Mouse (Mus musculus): ENCODE results near the gene Zfp827.

Gene Zfp827

DNA sequence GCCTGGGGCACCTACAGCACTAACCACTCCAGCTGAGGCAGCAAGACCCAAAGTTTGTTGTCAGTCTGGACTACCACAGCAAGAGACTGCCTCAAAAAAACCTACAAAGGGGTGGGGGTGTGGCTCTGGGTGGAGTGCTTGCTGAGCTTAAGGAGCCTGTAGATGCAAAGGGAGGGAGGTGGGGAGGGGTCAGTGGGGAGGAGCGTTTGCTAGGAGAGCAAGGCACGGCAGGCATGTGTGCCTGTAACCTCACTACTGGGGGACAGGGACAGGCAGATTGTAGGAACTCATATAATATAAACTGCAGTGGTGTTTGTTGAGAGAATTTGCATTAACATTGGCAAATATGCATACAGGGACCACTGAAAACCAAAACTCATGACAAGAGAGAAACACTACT is 130.1 kb downstream of the Zfp827 start:
- no peak for DNase-seq (ENCODE audit: low spot score in 2 of 2)

DNA sequence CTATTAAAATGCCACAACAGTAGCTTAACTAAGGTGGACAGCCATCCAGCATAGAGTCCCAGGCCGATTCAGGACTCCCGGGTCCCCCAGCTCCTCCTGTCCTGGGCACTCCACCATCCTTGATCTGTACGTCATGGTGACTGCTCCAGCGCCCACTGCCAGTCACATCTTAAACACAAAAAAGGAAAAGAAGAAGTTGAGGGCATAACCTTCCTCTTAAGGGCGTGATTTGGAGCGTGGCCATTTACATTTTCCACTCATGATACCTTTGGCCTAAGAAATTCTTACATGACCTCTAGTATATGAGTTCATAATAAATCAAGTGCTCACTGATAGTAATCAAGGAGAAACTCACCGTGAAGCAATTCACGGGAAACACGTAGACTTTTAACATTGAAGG is 131.2 kb downstream of the Zfp827 start:
- no peak for DNase-seq (ENCODE audit: low spot score in 2 of 2)

DNA sequence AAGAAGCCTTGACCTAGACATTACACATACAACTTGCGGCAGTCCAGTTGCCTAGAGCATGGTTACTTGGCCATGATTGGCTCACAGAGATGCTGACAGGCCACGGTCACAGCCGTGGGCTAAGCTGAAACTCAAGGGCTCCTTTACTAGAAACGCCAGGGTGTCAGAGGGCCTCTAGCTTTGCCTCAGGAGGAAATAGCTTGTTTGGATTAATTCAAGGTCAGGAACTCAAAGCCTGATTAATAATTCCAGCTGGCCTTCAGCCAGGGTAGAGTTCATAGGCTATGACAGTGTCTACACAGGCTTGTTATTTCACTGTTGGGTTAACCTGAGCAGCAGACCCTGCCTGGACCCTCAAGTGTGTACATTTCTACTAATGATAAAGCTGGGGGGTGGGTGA is 132.1 kb downstream of the Zfp827 start:
- DNase-seq (ENCODE audit: low spot score in 2 of 2), result no peak

DNA sequence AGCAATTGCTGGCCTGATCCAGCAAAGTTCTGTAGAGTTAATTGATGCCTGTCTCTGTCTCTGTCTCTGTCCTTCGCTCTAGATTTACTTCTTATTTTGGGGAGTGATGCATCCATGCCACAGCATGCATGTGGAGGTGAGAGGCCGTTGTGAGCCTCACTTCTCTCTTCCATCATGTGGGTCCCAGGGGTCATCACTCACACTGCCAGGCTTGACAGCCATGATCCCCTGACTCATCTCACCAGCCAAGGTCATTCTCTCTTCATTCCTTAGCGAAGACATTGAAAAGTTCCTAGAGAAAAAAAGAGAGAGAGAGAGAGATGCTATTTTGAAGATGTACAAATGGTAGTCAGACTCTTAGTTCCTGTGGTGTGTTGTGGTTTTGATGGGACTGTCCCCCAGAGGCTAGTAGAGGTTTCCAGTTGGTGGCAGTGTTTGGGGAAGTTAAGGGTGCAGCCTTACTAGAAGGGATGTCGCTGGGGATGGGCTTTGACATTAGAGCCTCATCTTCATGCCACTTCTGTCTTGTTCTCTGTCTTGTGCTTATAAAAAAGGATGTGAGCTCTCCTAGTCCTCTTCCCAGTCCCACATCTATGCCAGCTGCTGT is 133.0 kb downstream of the Zfp827 start:
- DNase-seq (ENCODE audit: low spot score in 2 of 2), result no peak

DNA sequence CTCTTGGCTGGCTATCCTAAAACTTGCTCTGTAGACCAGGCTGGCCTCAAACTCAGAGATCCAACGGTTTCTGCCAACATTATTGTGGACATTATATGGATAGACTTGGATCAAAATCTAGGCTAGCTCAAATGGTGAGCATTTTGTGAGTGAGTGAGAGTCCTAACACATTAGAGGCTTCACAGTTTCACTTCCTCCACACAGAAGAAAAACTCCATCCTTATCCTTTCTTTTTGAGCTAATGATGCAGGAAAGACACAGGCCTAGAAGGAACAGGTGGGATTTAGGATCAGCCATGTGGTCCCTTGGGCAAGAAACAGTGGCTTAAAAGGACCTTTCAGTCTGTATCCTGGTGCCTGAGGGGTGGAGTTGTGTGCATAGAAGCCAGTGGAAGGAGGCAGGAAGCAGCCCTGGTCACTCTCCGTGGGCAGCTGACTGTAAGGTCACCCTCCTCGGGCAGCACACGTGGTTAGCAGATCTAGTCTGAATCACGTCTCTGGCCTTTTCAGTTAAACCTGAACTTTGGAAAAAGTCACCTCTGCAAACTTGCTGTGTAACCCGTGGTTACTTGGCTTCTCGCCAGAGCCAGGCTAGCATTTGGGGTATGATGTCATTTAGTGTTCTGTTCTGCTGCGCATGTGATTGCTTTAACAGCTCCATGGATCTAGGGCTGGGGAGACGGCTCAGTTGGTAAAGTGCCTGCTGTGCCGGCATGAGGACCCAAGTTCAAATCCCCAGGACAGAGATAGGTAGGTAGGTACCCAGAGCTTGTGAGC is 134.5 kb downstream of the Zfp827 start:
- DNase-seq (ENCODE audit: low spot score in 2 of 2), result no peak

DNA sequence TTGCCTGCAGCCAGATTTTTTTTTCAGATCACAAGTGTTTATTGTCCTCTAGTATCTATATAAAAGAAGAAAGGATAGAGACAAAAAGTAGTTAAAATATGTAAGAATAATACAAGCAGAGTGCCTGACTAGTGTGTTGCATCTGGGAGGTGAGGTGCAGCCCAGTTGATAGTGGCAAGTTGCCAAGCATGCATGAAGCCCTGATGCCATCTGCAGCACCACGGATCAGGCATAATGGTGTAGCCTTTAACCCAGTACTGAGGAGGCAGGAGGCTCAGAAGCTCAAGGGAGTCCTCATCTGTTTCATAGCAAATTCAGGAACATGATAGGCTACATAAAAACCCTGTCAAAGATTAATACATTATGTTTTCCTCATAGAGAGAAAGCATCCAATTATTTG is 136.1 kb downstream of the Zfp827 start:
- DNase-seq (ENCODE audit: low spot score in 2 of 2), result no peak

DNA sequence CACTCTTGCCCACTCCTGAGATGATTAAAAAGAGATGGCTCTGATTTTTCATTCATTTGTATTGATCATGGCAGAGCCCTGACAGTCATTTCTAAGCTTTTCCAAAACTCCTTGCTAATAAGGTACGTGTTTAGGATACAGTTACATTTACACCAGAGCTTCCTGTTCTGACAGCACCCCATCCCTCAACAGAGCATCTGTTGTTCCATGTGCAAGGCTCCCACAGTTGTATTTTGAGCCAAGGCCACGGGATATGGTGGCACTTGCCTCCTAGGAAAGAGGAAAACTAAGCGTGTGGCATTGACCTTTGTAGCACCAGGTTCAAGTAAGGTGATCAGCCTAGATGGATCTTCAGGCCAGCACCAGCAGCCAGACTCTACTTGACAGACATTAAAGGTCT is 137.0 kb downstream of the Zfp827 start:
- no peak for DNase-seq (ENCODE audit: low spot score in 2 of 2)

DNA sequence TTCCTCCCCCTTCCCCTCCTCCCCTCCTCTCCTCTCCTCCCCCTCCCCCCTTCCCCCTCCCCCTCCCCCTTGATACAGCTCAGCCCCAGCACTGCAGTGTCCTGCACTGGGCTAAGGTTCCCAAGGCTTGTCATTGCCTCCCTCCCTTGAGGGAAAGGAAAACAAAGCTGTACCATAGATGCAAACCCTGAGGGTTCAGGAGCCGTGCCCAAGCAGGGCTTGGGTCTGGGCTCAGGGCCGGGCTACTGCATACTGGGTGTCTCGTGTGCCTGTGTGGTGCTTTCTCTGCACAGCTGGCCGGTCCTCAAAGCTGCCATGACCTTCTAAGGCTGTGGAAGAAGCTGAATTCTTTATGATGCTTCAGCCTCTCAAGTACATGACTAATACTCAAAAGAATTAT is 145.4 kb downstream of the Zfp827 start:
- DNase-seq (ENCODE audit: low spot score in 2 of 2), result no peak

DNA sequence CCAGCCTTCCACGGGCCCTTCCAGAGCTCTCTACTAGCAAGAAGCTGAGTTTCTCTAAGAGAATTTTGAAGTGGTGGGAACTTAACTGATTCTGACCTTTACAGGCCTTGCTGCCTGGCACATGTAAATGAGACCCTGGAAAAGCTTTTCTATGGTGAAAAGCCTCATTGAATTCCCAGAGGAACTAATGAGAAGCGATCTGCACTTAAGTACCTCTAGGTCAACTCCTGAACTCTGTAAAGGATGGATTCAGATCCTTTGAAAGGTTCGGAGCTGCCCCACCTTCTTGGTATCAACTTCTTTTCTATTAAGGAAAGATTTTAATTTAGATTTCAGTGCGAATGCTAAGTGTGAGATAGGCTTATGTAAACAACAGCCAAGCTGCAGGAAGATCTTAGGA is 147.8 kb downstream of the Zfp827 start:
- DNase-seq (ENCODE audit: low spot score in 2 of 2), result no peak

DNA sequence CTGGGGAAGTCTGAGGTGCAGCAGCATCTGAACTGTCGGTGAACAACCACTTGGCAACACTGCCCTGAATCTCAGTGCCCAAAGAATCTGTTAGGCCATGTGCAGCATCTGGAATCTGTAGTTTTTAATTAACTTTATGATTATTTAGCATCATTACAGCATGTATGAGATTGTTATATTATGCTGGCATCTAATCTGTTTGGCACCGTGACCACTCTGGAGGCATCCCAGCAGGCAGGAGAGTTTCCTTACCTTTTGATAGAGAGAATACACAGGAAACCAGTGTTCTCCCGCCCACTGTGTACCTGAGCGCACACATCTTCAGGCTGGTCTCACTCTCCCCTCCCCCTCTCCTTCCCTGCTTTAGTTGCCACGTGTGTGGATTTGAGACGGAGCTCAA is 151.4 kb downstream of the Zfp827 start:
- DNase-seq (ENCODE audit: low spot score in 2 of 2), result no peak

DNA sequence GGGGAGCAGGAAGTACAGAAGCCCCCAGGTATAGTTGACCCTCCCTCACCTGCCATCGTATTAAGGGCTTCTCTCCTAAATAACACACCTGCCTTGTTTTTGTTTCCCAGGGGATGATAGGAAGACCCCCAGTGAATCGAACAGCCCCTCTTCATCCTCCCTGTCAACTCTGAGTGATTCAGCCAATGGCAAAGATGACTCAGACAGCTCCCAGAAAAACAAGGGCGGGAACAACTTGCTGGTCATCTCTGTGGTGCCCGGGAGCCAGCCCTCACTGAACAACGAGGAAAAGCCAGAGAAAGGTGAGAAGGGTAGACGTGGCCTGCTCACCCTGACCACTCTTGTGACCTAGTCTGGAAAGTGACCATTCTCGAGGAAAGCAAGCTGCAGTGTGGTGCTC is 157.3 kb downstream of the Zfp827 start:
- DNase-seq (ENCODE audit: low spot score in 2 of 2), result no peak

DNA sequence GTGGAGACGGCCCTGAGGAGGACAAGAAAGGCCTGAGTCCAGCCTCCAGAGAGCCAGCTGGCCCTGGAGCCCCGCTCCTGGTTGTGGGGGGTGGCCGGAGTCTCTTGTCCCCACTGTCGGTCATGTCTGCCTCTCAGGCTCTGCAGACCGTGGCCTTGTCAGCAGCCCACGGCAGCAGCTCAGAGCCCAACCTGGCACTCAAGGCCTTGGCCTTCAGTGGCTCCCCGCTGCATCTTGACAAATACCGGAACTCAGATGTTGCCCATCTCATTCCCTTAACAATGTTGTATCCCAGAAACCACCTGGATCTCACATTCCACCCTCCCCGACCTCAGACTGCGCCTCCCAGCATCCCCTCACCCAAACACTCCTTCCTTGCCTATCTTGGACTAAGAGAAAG is 161.8 kb downstream of the Zfp827 start:
- DNase-seq (ENCODE audit: low spot score in 2 of 2), result no peak

DNA sequence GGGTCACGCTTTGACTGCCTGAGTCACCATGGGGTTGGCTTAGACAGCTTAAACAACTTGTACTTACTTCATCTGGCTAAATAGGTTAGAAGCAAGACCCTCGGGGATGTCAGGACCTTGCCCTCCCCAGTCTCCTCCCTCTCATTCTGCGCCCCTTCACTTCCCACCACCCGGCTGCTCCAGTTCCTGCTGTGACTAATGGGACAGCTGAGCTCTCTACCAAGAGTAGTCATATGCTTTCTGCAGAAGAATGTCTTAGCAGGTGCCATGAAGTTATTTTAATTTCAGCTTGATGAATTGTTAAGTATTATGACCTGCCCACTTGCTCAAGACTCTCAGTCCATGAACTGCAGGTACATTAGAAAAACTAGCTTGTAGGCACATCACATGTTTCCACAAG is 168.2 kb downstream of the Zfp827 start:
- no peak for DNase-seq (ENCODE audit: low spot score in 2 of 2)

DNA sequence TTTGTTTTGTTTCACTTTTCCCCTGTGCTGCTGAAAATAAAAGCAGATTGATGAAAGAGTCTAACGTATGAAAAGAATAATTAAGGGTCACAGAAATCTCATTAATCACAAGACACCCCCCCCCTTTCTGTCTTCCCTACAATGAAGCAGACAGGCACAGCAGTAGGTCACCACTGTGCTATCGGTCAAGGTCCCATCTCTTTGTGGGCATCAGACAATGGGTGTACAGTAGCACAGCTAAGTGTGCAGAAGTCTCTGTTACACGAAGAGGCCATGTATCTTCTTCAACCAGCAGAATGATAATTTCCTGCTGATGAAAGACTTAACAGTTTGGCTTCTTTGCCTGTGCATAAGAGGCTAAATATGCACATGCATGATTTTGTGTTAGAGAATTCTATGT is 170.4 kb downstream of the Zfp827 start:
- DNase-seq (ENCODE audit: low spot score in 2 of 2), result no peak

DNA sequence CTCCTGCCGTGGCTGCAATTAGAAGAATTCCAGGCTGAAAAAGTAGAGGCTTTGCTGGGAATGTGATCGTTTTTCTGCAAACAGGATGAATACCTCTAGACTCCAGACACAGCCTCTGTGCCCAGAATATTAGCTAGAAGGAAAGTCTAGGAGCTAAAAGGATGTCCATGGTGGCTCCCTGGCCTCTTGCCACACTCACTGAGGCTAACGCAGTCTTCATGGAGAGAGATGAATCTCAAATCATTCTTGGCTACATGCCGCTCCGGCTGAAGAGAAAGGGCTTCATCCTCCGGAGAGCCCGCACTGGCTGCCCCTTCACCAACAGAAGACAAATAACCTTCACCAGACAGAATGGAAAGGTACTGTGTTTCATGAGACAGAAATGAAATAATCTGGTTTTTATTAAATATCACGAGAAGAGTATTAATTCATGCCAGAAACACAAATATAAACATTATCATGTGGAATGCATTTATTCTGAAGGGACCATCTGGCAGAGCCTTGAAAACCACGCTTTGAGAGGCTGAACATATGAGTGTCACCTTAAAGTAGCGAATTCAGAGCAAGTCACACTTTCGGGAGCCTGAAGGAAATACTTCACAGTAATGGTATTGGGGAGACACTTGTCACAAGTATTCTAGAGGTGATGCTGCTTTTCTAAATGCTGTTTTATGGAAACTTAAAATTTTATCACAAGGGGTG is 173.4 kb downstream of the Zfp827 start:
- DNase-seq (ENCODE audit: low spot score in 2 of 2), result no peak

DNA sequence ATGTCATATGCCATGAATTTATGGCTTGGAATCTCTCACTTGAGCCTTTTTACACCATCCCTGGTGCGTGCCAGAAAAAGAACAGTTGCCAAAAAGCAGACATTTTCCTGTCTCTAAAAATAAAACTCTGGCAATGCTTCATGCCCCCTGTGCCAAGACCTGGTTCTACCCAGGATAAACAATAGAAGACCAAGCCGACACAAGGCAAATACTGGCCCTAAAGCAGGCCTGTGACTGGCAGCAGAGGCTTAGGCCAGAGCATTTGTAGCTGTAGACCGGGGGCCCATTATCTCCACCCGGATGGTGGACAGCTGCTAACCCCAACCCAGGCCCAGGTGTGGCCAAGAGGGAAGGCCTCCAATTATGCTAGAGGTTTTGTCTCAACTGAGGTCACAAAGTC is 178.7 kb downstream of the Zfp827 start:
- DNase-seq (ENCODE audit: low spot score in 2 of 2), result no peak

DNA sequence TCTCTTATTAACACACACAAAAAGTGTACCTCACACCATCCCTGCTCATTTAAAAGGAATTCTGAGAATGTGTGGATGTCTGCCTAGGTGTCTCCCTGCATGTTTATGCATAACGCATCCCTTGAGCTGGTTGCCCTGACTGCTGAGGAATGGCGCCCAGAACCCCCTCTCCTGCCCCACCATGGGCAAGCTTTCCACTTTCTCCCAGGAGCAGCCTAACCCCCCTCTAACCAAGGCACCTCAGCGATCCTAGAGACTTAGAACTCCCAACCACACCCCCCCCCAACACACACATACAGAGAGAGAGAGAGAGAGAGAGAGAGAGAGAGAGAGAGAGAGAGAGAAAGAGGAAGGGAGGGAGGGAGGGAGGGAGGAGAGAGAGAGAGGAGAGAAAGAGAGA is 179.9 kb downstream of the Zfp827 start:
- no peak for DNase-seq (ENCODE audit: low spot score in 2 of 2)

DNA sequence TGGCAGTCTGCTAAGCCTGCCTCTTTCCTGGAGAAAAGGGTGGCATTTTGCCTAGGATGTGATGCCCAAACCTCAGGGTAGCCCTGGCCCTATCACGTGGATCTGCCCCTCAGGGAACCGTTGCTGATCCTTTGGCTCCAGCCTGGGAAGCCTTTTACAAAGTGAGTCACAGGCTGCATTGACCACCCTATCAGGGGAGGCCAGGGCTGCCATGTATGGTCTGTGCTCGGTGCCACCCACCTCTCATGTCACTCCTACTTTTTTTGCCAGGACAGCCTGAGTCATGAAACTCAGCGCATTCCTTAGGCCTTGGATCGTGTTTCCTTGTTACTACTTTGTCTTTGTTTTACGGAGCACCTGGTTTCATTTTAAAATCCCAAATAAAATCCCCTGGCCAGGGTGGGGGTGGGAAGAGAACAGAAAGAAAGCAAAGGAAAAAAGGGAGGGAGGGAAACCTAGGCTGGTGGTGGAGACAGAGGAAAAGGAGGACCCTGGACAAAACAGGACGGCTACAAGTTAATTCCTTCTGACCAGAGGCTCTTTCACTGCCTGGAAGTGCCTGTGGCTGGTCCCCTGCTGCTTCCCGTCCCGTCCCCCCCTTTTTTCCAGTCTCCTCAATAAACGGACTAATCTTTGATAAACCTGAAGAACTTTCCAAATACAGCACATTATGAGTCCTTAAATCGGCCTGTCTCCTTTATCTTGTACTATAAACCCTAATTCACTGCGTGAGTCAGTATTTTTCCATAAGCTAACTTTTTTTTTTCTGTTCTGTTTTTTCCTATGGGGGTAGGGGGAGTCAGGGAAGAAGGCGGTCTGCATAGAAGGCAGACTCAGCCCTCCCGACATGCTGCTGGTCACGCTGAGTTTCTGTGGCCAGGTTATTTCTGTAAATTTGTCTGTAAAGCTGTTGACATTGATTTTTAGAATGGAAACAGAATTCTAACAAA is 180.7 kb downstream of the Zfp827 start:
- DNase-seq (ENCODE audit: low spot score in 2 of 2), result no peak

DNA sequence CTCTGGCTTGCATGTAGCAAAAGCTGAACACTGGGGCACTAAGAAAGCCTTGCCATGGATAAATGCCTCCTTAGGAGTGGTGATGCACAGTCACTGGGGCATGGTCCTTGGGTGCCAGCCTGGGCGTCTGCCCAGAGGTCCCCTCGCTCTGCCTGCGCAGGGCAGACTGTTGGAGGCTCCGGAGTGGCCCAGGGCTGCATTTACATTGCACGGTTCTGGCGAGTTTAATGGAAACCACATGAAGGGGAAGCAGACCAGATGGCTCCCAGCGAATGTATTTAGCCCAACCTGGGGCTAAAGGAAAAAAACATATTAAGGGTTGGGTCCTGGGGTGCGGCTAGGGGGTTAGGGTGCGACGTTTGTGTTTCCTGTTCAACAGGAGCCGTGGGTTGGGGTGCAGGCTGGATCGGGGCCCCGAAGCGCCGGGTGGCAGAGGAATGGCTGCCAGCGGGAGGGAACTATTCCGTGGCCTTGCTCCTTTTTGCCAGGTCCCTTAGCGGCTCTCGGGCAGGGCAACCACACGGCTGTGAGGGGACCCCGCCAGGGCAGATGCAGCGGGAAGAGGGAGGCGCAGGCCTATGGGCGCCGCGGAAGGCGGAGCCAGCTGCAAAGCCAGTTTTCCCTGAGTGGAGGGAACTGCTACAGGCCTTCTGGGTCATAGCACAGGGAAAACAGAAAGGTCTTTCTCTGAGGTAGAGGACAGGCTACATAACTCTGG is 181.6 kb downstream of the Zfp827 start:
- DNase-seq (ENCODE audit: low spot score in 2 of 2), result peak; percentile 8 to 22

DNA sequence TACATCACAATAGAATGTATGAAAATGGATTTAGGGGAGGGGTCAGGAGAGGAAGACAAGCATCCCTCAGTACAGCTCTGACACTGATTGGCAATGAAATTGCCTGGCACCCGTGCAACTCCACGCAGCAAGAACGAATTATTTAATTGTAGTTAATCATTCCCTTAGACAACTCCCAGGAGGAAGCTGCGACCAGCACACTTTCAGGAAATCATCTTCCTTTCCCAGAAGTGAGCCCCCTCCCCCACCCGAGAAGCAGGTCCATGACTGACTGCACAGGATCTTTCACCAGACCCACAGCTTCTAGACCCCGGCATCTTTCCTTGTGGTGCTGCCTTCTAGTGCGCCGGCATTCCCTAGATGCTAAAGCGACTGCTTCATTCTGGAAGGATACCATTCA is 183.4 kb downstream of the Zfp827 start:
- DNase-seq (ENCODE audit: low spot score in 2 of 2), result no peak

DNA sequence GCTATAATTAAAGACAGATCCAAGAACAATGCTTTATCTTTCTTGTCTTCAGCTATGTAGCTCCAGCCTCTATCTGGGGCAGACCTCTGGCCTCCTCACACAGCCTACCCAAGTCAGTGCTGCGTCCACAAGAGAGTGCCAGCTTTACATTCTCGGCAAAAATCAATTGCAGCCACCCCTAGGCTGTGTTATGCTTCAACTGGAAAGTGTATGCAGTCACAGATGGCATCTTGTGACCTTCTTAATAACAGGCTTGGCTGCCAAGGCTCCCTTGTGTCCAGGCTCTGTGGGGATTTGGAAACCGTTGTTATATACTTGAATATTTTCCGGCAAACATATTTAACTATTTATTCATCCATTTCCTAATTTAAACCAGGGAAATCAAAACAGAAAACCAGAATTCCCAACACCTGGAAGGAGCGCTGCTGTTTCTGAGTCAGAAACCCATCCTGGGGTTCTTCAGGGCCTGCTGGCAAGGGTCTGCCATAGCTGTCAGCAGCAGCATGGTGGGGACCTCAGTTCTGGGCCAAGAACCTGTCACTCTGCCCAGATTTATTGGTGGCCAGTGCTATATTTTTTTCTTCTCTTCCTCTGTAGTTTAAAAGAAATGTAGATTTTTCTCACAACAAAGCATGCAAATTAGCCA is 194.0 kb downstream of the Zfp827 start:
- no peak for DNase-seq (ENCODE audit: low spot score in 2 of 2)

Data from thymus, postnatal 10 days (tissue).